Mouse (Mus musculus): Measurements from ENCODE around the gene Cox15. TPM values are rescaled to one million over a fixed set of nuclear protein-coding genes. Genes with fewer than 3 reads are reported as not detected.

The Cox15 gene
- total RNA-seq, 1 experiment = 19.8 TPM

DNA sequence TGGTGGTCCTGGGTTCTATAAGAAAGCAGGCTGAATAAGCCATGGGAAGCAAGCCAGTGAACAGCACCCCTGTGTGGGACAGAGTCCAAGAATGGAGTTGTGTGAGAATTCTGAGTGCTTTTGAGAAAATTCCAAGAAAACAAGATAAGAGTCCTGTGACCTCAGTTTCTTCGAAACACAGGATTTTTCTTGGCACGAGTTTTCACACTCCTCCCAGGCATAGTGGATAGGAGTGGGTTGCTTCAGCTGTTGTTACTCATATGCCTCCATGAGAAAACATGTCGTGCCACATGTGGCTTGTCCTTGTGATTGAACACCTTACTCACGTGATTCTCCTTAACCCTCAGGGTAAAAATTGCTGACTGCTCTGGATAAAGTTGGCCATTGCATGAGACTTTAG is 4.9 kb downstream of the Cox15 start:
- Histone ChIP-seq H3K9ac (ENCODE audit: insufficient read depth, low read depth, low read length, poor library complexity, severe bottlenecking) (no peak overlapping the region), H3K9me3 (ENCODE audit: control insufficient read depth, insufficient read depth, low read depth, low read length) (no peaks in the 10 kb centered on the region), H3K27ac (ENCODE audit: insufficient read depth, low read depth, low read length, poor library complexity, severe bottlenecking) (no peak overlapping the region), H3K36me3 (ENCODE audit: control insufficient read depth, insufficient read depth, low read length, poor library complexity, severe bottlenecking) (peaks cover 29% of the 10 kb centered on the region), H3K4me3 (ENCODE audit: insufficient read depth in 1 of 2, low read depth in 1 of 2, low read length in 2 of 2, poor library complexity in 1 of 2, severe bottlenecking in 1 of 2) (no peak overlapping the region), H3K4me1 (ENCODE audit: control insufficient read depth in 2 of 2, insufficient read depth in 2 of 2, low read length in 2 of 2, poor library complexity in 1 of 2) (peaks cover 0 to 4% of the 10 kb centered on the region in 2 experiments; a peak in 1 of 4 replicates)
- TF ChIP-seq CHD2 (IDR thresholded peaks at IDR 0.05; ENCODE audit: low read depth, low read length) = no peak
- TF ChIP-seq HCFC1 (IDR thresholded peaks at IDR 0.05; ENCODE audit: borderline replicate concordance, insufficient read depth, low read length) = no peak
- no peak for TF ChIP-seq ZC3H11A (IDR thresholded peaks at IDR 0.05; ENCODE audit: borderline replicate concordance, low read depth, low read length)
- TF ChIP-seq MAFK (IDR thresholded peaks at IDR 0.05; ENCODE audit: insufficient read depth, low read depth, low read length) = no peak
- no peak for TF ChIP-seq ZNF384 (IDR thresholded peaks at IDR 0.05; ENCODE audit: low read depth, low read length)
- DNase-seq (ENCODE audit: low read depth, low spot score) = no peak
- in situ Hi-C loops (cut with MboI; ENCODE audit: low sequenced_read_pairs in 2 of 2, unreplicated experiment in 2 of 2) = no loop called here

DNA sequence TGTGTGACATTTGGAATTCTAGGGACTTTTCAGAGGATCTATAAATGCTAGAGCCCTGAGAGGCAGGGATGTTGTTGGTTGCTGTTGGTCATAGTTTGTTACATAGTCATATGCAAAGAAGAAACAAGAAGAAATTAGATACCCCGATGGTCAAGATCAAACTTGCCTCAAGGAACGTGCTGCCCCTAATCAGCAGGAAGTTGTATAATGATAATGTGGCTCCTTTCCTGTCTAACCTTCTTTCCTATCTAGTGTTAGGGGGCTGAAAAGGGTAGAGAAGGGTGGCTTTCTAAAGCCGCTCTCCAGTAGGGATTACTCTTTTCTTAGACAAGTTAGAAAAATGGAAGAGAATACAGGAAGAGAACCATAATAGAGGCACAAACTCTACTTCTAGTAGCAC is 7.1 kb downstream of the Cox15 start:
- DNase-seq (ENCODE audit: low read depth, low spot score) = no peak
- TF ChIP-seq ZNF384 (IDR thresholded peaks at IDR 0.05; ENCODE audit: low read depth, low read length) (no peak), MAFK (IDR thresholded peaks at IDR 0.05; ENCODE audit: insufficient read depth, low read depth, low read length) (no peak), CHD2 (IDR thresholded peaks at IDR 0.05; ENCODE audit: low read depth, low read length) (no peak), ZC3H11A (IDR thresholded peaks at IDR 0.05; ENCODE audit: borderline replicate concordance, low read depth, low read length) (no peak), HCFC1 (IDR thresholded peaks at IDR 0.05; ENCODE audit: borderline replicate concordance, insufficient read depth, low read length) (no peak)
- Histone ChIP-seq H3K4me1 (ENCODE audit: control insufficient read depth in 2 of 2, insufficient read depth in 2 of 2, low read length in 2 of 2, poor library complexity in 1 of 2) (no peaks in the 10 kb centered on the region; a peak in 1 of 4 replicates), H3K9me3 (ENCODE audit: control insufficient read depth, insufficient read depth, low read depth, low read length) (no peaks in the 10 kb centered on the region), H3K36me3 (ENCODE audit: control insufficient read depth, insufficient read depth, low read length, poor library complexity, severe bottlenecking) (peaks cover 36% of the 10 kb centered on the region), H3K4me3 (ENCODE audit: insufficient read depth in 1 of 2, low read depth in 1 of 2, low read length in 2 of 2, poor library complexity in 1 of 2, severe bottlenecking in 1 of 2) (no peak overlapping the region), H3K9ac (ENCODE audit: insufficient read depth, low read depth, low read length, poor library complexity, severe bottlenecking) (no peak overlapping the region), H3K27ac (ENCODE audit: insufficient read depth, low read depth, low read length, poor library complexity, severe bottlenecking) (no peak overlapping the region)
- in situ Hi-C loops (cut with MboI; ENCODE audit: low sequenced_read_pairs in 2 of 2, unreplicated experiment in 2 of 2) = no loop called here

DNA sequence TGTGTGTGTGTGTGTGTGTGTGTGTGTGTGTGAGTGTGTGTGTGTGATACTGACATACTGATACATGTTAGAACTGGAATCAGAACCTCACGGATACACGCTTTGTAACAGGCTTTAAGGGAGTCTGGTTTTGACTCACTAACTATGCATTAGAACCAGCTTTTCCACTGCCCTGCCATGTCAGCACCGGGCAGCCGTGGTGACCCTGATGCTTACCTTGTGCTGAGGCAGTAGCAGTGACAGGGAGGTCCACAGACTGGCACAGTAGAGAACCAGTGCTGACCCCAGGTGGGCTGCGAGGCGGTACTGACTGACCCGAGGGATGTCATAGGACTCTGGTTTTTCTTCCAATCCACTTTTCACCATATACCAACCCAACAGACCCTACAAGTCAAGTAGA is 9.4 kb downstream of the Cox15 start:
- in situ Hi-C loops (cut with MboI; ENCODE audit: low sequenced_read_pairs in 2 of 2, unreplicated experiment in 2 of 2) = no loop called here
- peaks cover 45% of the 10 kb centered on the region for H3K36me3 ChIP-seq (ENCODE audit: control insufficient read depth, insufficient read depth, low read length, poor library complexity, severe bottlenecking)
- TF ChIP-seq HCFC1 (IDR thresholded peaks at IDR 0.05; ENCODE audit: borderline replicate concordance, insufficient read depth, low read length) (no peak), ZNF384 (IDR thresholded peaks at IDR 0.05; ENCODE audit: low read depth, low read length) (no peak), CHD2 (IDR thresholded peaks at IDR 0.05; ENCODE audit: low read depth, low read length) (no peak), MAFK (IDR thresholded peaks at IDR 0.05; ENCODE audit: insufficient read depth, low read depth, low read length) (no peak), ZC3H11A (IDR thresholded peaks at IDR 0.05; ENCODE audit: borderline replicate concordance, low read depth, low read length) (no peak)

DNA sequence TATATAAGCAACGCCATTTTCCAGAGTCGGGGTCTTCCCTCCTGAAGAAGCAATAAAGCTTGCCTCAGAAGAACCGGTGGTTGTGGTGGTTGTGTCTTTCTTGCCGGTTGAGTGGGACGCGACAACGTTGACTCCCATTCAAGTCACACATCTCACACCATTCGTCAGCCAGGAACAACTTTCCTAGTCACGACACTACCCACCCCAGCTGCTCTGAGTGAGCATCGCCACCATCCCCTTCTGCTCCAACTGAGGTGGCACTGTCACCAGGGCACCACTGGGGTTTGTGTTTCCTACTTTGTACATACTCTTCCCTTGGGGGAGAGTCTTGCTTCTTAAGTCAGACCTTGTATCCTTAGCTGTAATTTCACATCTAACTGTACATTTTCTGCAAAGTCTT is 14.4 kb downstream of the Cox15 start:
- H3K4me1 ChIP-seq (ENCODE audit: control insufficient read depth in 2 of 2, insufficient read depth in 2 of 2, low read length in 2 of 2, poor library complexity in 1 of 2) = peaks cover 2 to 5% of the 10 kb centered on the region in 2 experiments; a peak in 3 of 4 replicates
- no peak overlapping the region for H3K4me3 ChIP-seq (ENCODE audit: insufficient read depth in 1 of 2, low read depth in 1 of 2, low read length in 2 of 2, poor library complexity in 1 of 2, severe bottlenecking in 1 of 2)
- H3K9ac ChIP-seq (ENCODE audit: insufficient read depth, low read depth, low read length, poor library complexity, severe bottlenecking) = no peak overlapping the region
- no peaks in the 10 kb centered on the region for H3K9me3 ChIP-seq (ENCODE audit: control insufficient read depth, insufficient read depth, low read depth, low read length)
- no peak for DNase-seq (ENCODE audit: low read depth, low spot score)
- TF ChIP-seq MAFK (IDR thresholded peaks at IDR 0.05; ENCODE audit: insufficient read depth, low read depth, low read length) = no peak
- TF ChIP-seq HCFC1 (IDR thresholded peaks at IDR 0.05; ENCODE audit: borderline replicate concordance, insufficient read depth, low read length) = no peak
- no peak for TF ChIP-seq CHD2 (IDR thresholded peaks at IDR 0.05; ENCODE audit: low read depth, low read length)
- TF ChIP-seq ZNF384 (IDR thresholded peaks at IDR 0.05; ENCODE audit: low read depth, low read length) = no peak
- no peak for TF ChIP-seq ZC3H11A (IDR thresholded peaks at IDR 0.05; ENCODE audit: borderline replicate concordance, low read depth, low read length)
- H3K36me3 ChIP-seq (ENCODE audit: control insufficient read depth, insufficient read depth, low read length, poor library complexity, severe bottlenecking) = peaks cover 47% of the 10 kb centered on the region
- H3K27ac ChIP-seq (ENCODE audit: insufficient read depth, low read depth, low read length, poor library complexity, severe bottlenecking) = peak overlapping the region; percentile 12; the same call in 1 of the 2 replicates
- in situ Hi-C loops (cut with MboI; ENCODE audit: low sequenced_read_pairs in 2 of 2, unreplicated experiment in 2 of 2) = no loop called here

More for the DNA sequence above, 9.4 kb downstream of the Cox15 start:
- no peak for DNase-seq (ENCODE audit: low read depth, low spot score)
- H3K9ac ChIP-seq (ENCODE audit: insufficient read depth, low read depth, low read length, poor library complexity, severe bottlenecking) = no peak overlapping the region
- no peak overlapping the region; the same call in 1 of the 2 replicates for H3K27ac ChIP-seq (ENCODE audit: insufficient read depth, low read depth, low read length, poor library complexity, severe bottlenecking)
- H3K4me3 ChIP-seq (ENCODE audit: insufficient read depth in 1 of 2, low read depth in 1 of 2, low read length in 2 of 2, poor library complexity in 1 of 2, severe bottlenecking in 1 of 2) = no peak overlapping the region
- H3K4me1 ChIP-seq (ENCODE audit: control insufficient read depth in 2 of 2, insufficient read depth in 2 of 2, low read length in 2 of 2, poor library complexity in 1 of 2) = no peaks in the 10 kb centered on the region; a peak in 1 of 4 replicates
- H3K9me3 ChIP-seq (ENCODE audit: control insufficient read depth, insufficient read depth, low read depth, low read length) = no peaks in the 10 kb centered on the region
